Mouse (Mus musculus): ENCODE measurements at regions not wholly inside any gene's neighbourhood (a gene's known extent, or its start where the extent isn't known, plus 50 kb on each side); places are given as distances from the start of the nearest gene placed in this dataset.

DNA sequence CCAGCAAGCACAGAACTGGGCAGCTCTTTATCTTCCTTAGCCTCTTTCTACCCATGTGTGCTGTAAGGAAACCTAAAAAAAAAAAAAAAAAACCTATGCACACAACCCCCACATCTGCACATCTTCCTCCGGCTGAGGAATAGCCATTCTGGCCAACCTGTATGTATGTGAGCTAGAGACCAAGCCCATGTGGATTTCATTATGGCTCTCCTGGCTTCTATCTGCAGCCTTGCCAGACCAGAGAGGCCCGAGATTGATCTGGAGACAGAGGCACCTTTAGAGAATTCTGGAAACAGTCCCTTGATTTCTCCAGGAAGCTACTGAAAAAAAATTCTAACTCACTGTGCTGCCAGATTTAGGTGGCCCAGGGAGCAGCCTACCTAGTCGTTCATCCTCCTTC is 281.5 kb upstream of the Mki67 start:
- Histone ChIP-seq H3K27ac (ENCODE audit: control insufficient read depth, low read depth, low read length) (no peak overlapping the region), H3K27me3 (ENCODE audit: control insufficient read depth in 1 of 2, insufficient read depth in 2 of 2, low read length in 2 of 2) (no peaks in the 10 kb centered on the region), H3K36me3 (ENCODE audit: control insufficient read depth in 1 of 2, insufficient read depth in 2 of 2, low read length in 2 of 2) (no peaks in the 10 kb centered on the region), H3K9ac (ENCODE audit: control insufficient read depth, low read depth, low read length, poor library complexity, severe bottlenecking) (no peak overlapping the region), H3K4me1 (ENCODE audit: control insufficient read depth in 1 of 2, insufficient read depth in 2 of 2, low read length in 2 of 2) (no peaks in the 10 kb centered on the region), H3K9me3 (replicated peaks; ENCODE audit: insufficient read depth, low read length) (no peaks in the 10 kb centered on the region), H3K4me3 (ENCODE audit: control insufficient read depth in 1 of 2, insufficient read depth in 1 of 2, low read depth in 2 of 2, low read length in 2 of 2) (no peak overlapping the region), H3K79me2 (ENCODE audit: control insufficient read depth, insufficient read depth, low read length, poor library complexity) (no peaks in the 10 kb centered on the region)
- TF ChIP-seq HCFC1 (IDR thresholded peaks at IDR 0.05; ENCODE audit: low read depth, low read length) (no peak), GATA1 (IDR thresholded peaks at IDR 0.05; ENCODE audit: low read depth, low read length) (no peak), EP300 (IDR thresholded peaks at IDR 0.05; ENCODE audit: low read depth in 1 of 2, low read length in 2 of 2) (no peak), POLR2AphosphoS2 (IDR thresholded peaks at IDR 0.05; ENCODE audit: low read length) (no peak), NELFE (IDR thresholded peaks at IDR 0.05; ENCODE audit: low read depth, low read length) (no peak), CHD1 (IDR thresholded peaks at IDR 0.05; ENCODE audit: low read depth, low read length) (no peak), POLR2AphosphoS5 (IDR thresholded peaks at IDR 0.05; ENCODE audit: borderline replicate concordance, low read depth, low read length) (no peak), UBTF (IDR thresholded peaks at IDR 0.05; ENCODE audit: borderline replicate concordance, insufficient read depth, low read depth, low read length) (no peak), POLR2A (IDR thresholded peaks at IDR 0.05; ENCODE audit: control insufficient read depth in 1 of 2, insufficient read depth in 1 of 2, low read depth in 1 of 2, low read length in 2 of 2, poor library complexity in 1 of 2) (no peak), ZKSCAN1 (IDR thresholded peaks at IDR 0.05; ENCODE audit: low read depth, low read length) (no peak), ZNF384 (IDR thresholded peaks at IDR 0.05; ENCODE audit: low read depth, low read length) (no peak), KAT2A (conservative IDR thresholded peaks at IDR 0.05; ENCODE audit: low read depth, low read length) (no peak), GABPA (IDR thresholded peaks at IDR 0.05; ENCODE audit: low read depth, low read length) (no peak), MEF2A (IDR thresholded peaks at IDR 0.05; ENCODE audit: extremely low read depth, insufficient replicate concordance, low read depth, low read length, poor library complexity, severe bottlenecking) (no peak), ZMIZ1 (IDR thresholded peaks at IDR 0.05; ENCODE audit: low read depth, low read length) (no peak), MXI1 (IDR thresholded peaks at IDR 0.05; ENCODE audit: low read depth, low read length) (no peak), NRF1 (IDR thresholded peaks at IDR 0.05; ENCODE audit: insufficient read depth, low read depth, low read length, poor library complexity, severe bottlenecking) (no peak), USF2 (IDR thresholded peaks at IDR 0.05; ENCODE audit: borderline replicate concordance in 1 of 2, insufficient read depth in 1 of 2, low read depth in 1 of 2, low read length in 2 of 2) (no peak), ZC3H11A (IDR thresholded peaks at IDR 0.05; ENCODE audit: low read depth, low read length) (no peak), BHLHE40 (IDR thresholded peaks at IDR 0.05; ENCODE audit: borderline replicate concordance, low read depth, low read length) (no peak)
- no peak for DNase-seq (ENCODE audit: low read depth, low spot score)

DNA sequence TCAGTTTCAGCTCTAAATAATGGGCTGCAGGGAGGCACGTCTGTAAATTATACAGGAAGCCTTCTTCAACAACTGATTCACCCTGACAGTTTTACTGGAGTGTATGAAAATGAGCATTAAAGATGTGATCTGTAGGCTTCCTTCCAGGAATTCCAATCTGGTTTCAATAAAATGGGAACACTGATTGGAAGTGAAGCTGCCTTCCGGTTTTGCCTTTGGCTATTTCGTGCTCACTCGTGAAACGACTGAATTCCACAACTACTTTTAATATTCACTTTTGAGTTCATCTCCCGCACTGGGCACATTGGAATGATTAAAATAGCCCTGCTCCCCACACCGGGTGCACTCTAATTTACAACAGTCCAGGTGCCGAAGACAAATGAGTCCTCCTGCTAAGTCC is 286.2 kb upstream of the Mki67 start:
- no peaks in the 10 kb centered on the region for H3K9me3 ChIP-seq (replicated peaks; ENCODE audit: insufficient read depth, low read length)
- no peaks in the 10 kb centered on the region for H3K27me3 ChIP-seq (ENCODE audit: control insufficient read depth in 1 of 2, insufficient read depth in 2 of 2, low read length in 2 of 2)
- H3K9ac ChIP-seq (ENCODE audit: control insufficient read depth, low read depth, low read length, poor library complexity, severe bottlenecking), result no peak overlapping the region
- TF ChIP-seq USF1 (IDR thresholded peaks at IDR 0.05; ENCODE audit: low read depth, low read length) (no peak), ELF1 (IDR thresholded peaks at IDR 0.05; ENCODE audit: low read depth, low read length) (no peak), ETS1 (IDR thresholded peaks at IDR 0.05; ENCODE audit: low read depth, low read length) (no peak), RCOR1 (IDR thresholded peaks at IDR 0.05; ENCODE audit: low read depth, low read length) (no peak), POLR2AphosphoS5 (IDR thresholded peaks at IDR 0.05; ENCODE audit: borderline replicate concordance, low read depth, low read length) (no peak), MYB (IDR thresholded peaks at IDR 0.05; ENCODE audit: low read depth, low read length) (no peak), ZC3H11A (IDR thresholded peaks at IDR 0.05; ENCODE audit: low read depth, low read length) (no peak), UBTF (IDR thresholded peaks at IDR 0.05; ENCODE audit: borderline replicate concordance, insufficient read depth, low read depth, low read length) (no peak), ZKSCAN1 (IDR thresholded peaks at IDR 0.05; ENCODE audit: low read depth, low read length) (no peak), MEF2A (IDR thresholded peaks at IDR 0.05; ENCODE audit: extremely low read depth, insufficient replicate concordance, low read depth, low read length, poor library complexity, severe bottlenecking) (no peak), E2F4 (IDR thresholded peaks at IDR 0.05; ENCODE audit: borderline replicate concordance, low read depth, low read length) (no peak), SMC3 (IDR thresholded peaks at IDR 0.05; ENCODE audit: low read depth, low read length) (no peak), GATA1 (IDR thresholded peaks at IDR 0.05; ENCODE audit: low read depth, low read length) (no peak), CTCF (IDR thresholded peaks at IDR 0.05 in 2 of 3, conservative IDR thresholded peaks at IDR 0.05 in 1 of 3; ENCODE audit: control insufficient read depth in 1 of 3, insufficient read depth in 1 of 3, low read depth in 2 of 3, low read length in 3 of 3, poor library complexity in 1 of 3, severe bottlenecking in 1 of 3) (no peak), GABPA (IDR thresholded peaks at IDR 0.05; ENCODE audit: low read depth, low read length) (no peak)
- no peaks in the 10 kb centered on the region for H3K79me2 ChIP-seq (ENCODE audit: control insufficient read depth, insufficient read depth, low read length, poor library complexity)
- no peak for DNase-seq (ENCODE audit: low read depth, low spot score)
- no peaks in the 10 kb centered on the region for H3K4me1 ChIP-seq (ENCODE audit: control insufficient read depth in 1 of 2, insufficient read depth in 2 of 2, low read length in 2 of 2)
- no peak overlapping the region for H3K27ac ChIP-seq (ENCODE audit: control insufficient read depth, low read depth, low read length)
- no peak overlapping the region for H3K4me3 ChIP-seq (ENCODE audit: control insufficient read depth in 1 of 2, insufficient read depth in 1 of 2, low read depth in 2 of 2, low read length in 2 of 2)
- no peaks in the 10 kb centered on the region for H3K36me3 ChIP-seq (ENCODE audit: control insufficient read depth in 1 of 2, insufficient read depth in 2 of 2, low read length in 2 of 2)

Measured in MEL (cell line).